Mouse (Mus musculus) stomach, postnatal 0 days (tissue): Measurements from ENCODE around the gene Cdh23.

Experiments used
- CTCF ChIP-seq: IDR thresholded peaks from 2 replicates; pipeline ENCODE4 v1.5.1; 2016; ENCODE audit warnings: antibody characterized with exemption, low read depth, mild to moderate bottlenecking, moderate library complexity
- EP300 ChIP-seq: optimal IDR thresholded peaks from 2 replicates; pipeline ENCODE3; 2016; ENCODE audit warnings: antibody characterized with exemption

DNA sequence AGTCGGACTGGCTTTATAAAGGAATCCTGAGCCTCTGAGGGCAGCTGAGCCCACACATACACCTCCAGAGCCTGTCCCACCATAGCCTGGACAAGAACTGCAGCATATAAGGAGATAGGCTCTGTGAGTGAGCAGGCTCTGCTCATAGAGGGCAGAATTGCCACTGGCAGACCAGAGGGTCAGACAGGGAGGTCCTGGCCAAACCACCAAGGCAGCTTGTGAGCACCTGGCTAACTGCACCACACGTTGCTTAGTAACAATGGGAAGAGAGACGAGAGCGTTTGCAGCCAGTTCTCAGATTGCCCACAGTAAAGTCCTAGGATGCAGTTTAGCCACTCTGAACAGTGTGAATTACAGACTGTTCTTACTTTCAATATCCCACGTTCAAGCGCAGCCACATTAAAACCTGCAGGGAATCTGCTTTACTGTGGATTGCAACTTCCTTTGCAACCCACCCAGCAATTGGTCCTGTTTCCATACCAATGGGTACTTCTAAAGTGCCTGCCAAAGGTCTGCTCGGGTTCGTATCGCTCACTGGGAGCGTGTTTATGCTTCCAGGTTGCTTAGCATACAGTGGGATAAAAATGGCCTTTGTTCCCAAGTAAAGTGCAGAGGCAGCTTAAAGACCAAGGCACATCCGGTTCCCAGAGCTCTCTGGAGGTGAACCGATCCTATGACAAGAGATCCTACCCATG lies 334.5 kb downstream of the Cdh23 start:
- no peak for TF ChIP-seq CTCF
- no peak for TF ChIP-seq EP300
